Mouse (Mus musculus): ENCODE data around the gene Ptgdr2.

Gene Ptgdr2

DNA sequence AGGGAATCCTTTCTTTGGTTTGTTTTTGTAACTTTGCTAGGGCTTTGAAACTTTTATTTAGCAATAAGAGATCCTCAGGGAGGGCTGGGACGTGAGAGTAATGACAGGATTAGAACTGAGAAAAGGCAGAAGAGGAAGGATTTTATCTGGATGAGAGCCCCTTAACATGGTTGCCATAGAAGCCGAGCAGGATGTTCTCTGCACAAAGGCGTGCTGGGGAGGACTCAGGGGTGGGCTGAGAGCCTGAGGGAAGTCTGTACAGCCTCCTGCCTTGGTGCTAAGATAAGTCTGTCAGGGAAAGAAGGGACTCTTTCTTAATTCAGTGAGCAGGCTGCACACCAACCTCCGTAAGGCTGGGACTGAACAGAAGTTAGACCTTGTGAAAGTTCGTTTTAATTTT, 1.9 kb upstream of the Ptgdr2 start:
- no peak for DNase-seq (ENCODE audit: low spot score)

DNA sequence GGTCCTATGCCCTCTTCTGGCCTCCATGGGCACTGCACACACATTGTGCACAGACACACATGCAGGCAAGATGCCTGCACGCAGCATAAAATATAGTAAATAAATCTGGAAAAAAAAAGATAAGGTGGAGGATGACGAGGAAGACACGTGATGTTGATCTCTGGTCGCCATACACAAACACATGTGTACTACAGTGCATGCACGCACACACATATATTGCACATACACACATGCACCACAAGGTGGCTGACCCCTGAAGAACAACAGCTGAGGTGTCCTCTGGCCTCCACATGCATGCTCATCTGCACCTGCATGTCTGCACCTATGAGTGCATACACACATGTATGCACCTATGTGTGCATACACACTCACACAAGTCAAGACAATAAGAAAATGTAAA, 883 bp upstream of the Ptgdr2 start:
- no peak for DNase-seq (ENCODE audit: low spot score)

DNA sequence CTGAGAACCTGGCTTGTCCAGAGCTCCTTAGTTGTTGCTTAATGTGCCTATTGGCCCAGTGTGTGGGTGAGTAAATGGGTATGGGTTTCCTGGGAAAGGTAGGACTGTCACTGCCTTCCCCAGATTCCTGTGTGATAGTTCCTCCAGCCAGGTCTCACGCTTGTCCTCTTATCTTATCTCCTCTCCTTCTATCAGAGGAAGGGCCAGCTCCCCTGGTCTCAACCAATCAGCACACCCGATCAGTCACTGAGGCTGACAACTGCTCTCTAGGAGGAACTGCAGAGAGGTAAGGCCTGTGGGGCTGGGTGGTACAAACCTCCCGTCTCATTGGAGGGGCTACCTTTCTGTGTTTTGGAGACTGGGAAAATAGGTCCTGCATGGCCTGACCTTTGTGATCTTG, 1.8 kb downstream of the Ptgdr2 start:
- no peak for DNase-seq (ENCODE audit: low spot score)

DNA sequence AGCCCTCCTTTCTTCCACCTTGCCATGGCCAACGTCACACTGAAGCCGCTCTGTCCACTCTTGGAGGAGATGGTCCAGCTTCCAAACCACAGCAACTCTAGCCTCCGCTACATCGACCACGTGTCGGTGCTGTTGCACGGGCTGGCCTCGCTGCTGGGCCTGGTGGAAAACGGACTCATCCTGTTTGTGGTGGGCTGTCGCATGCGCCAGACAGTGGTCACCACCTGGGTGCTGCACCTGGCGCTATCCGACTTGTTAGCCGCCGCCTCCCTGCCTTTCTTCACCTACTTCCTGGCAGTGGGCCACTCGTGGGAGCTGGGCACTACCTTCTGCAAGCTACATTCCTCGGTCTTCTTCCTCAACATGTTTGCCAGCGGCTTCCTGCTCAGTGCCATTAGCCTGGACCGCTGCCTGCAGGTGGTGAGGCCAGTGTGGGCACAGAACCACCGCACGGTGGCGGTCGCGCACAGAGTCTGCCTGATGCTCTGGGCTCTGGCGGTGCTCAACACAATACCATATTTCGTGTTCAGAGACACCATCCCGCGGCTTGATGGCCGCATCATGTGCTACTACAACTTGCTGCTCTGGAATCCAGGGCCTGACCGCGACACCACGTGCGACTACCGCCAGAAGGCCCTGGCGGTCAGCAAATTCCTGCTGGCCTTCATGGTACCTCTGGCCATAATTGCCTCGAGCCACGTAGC, 3.3 kb downstream of the Ptgdr2 start:
- DNase-seq (ENCODE audit: low spot score): peak; percentile 57

DNA sequence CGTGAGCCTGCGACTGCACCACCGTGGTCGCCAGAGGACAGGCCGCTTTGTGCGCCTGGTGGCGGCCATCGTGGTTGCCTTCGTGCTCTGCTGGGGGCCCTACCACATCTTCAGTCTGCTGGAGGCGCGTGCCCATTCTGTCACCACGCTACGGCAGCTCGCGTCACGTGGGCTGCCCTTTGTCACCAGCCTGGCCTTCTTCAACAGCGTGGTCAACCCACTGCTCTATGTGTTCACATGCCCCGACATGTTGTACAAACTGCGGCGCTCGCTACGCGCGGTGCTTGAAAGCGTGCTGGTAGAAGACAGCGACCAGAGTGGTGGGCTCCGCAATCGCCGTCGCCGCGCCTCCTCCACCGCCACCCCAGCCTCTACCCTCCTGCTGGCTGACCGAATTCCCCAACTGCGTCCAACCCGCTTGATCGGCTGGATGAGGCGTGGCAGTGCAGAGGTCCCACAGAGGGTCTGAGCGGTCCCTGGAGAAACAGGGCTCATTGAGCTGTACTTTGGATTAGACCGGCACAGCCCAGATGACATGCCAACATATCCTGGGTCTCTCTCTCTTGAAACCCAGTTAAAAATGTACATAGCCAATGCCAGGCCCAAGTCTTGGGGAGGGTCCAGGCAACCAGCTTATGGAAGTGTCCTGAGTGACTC, 4.0 kb downstream of the Ptgdr2 start:
- DNase-seq (ENCODE audit: low spot score): no peak

DNA sequence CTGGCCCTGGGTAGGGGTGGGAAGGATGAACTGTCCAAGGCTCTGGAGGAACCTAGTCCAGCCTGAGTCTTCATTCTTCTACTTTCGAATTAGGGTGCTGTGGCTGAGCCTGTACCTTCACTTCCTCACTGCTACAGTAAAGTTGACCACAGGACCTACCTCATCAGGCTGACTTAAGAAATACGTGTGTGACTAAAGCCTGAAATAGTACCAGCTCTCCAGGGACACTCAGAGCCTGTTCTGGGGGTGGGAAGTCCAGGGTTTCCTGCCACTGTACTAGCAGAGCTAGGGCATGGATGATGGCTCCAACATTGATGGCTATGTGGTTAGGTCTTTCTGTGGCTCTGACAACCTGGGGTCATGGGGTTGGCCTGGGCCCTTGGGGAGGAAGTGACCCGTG, 7.0 kb downstream of the Ptgdr2 start:
- no peak for DNase-seq (ENCODE audit: low spot score)

DNA sequence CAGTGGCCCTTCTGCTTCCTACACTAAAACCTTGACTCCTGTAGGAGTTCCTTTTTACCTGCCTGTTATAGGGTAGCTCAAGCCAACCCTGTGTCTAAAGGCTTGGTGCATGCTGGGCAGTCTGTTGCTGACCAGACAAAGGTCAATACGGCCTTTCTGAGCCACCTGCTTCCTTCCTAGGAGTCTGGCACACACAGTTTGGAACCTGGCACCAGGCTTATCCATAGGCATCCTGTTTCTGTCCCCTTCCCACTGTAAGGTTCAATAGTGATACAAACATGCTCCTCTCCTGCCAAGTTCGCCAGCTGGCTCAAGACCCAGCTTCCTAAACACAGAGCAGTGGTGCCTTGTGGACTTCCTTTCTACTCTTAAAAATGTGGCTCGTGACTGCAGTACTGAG, 9.5 kb downstream of the Ptgdr2 start:
- no peak for DNase-seq (ENCODE audit: low spot score)

DNA sequence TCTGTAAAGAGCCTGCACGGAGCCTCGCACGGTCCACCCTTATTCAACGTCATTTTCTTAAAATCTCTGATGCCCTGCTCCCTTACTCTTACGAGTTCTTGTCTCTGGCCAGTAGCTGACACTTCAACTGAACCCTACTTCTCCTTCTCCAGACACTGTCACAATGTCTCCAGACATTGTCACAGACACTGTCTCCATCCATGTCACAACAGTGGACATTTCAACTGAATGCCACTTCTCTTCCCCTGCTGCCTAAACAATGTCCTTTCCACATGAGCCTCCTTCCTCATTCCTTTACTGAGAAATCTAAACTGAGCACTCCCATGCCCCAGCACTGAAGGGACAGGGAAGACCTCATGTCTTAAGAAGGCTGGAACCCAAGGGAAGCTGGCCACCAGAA, 10.3 kb downstream of the Ptgdr2 start:
- no peak for DNase-seq (ENCODE audit: low spot score)

DNA sequence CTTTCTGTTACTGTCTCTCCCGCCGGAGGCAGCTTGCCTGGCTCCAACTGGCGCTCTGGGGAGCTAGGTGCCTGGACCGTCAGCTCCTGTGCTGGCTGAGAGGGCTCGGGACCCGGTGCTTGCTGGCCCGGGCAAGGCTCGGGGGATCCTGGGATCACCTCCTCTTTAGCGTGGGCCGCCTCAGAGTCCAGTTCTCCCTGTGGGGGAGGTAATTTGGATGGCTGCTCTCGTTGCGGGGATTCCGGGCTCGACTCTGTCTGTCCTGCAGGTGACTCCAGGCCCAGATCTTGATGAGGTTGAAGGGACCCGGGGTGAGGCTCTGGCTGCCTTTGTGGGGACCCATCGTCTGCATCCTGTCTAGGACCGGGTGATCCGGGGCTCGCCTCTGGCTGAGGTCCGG, 11.5 kb downstream of the Ptgdr2 start:
- no peak for DNase-seq (ENCODE audit: low spot score)

DNA sequence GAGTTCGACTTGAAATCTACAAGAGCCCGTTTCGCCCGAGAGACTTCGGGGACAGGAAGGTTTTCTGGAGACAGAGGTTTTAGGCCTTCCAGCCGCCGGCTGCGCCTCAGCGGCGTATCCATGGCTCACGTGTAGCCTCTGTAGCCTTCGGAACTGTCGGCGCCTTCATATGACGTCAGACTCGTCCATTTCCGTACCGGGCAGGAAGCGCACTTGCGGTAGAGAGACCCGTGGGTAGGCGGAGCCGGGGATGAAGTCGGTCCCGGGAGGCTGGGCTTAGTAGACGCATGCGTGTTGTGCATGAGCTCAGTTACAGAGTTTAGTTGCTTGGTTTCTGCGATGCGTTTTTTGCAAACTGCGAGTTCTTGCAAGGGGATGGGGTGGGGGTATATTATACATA, 12.2 kb downstream of the Ptgdr2 start, which contains the start of gene Ccdc86:
Gene Ccdc86 (minus strand): TSS at position 155 of the 400 bp plus-strand sequence.
- peak; percentile 92 for DNase-seq (ENCODE audit: low spot score)

DNA sequence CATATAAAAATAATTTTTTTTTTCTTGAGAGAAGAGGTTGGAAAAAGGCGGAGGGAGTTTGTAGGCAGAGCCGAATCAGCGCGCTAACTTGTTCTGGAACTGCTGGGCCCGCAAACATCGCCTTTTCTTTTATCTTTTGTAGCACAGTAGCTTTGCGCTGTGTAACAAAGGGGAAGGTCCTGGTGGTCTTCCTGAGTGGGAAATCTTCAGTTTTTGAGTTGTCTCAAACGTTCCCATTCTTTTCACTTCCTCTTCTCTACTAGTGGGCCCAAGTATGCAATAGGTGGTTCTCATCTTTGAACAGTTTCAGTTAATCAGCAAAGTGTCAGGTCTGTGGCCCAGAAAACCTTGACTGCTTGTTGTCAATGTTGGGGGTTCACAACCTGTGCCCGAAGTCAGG, 12.6 kb downstream of the Ptgdr2 start:
- no peak for DNase-seq (ENCODE audit: low spot score)

DNA sequence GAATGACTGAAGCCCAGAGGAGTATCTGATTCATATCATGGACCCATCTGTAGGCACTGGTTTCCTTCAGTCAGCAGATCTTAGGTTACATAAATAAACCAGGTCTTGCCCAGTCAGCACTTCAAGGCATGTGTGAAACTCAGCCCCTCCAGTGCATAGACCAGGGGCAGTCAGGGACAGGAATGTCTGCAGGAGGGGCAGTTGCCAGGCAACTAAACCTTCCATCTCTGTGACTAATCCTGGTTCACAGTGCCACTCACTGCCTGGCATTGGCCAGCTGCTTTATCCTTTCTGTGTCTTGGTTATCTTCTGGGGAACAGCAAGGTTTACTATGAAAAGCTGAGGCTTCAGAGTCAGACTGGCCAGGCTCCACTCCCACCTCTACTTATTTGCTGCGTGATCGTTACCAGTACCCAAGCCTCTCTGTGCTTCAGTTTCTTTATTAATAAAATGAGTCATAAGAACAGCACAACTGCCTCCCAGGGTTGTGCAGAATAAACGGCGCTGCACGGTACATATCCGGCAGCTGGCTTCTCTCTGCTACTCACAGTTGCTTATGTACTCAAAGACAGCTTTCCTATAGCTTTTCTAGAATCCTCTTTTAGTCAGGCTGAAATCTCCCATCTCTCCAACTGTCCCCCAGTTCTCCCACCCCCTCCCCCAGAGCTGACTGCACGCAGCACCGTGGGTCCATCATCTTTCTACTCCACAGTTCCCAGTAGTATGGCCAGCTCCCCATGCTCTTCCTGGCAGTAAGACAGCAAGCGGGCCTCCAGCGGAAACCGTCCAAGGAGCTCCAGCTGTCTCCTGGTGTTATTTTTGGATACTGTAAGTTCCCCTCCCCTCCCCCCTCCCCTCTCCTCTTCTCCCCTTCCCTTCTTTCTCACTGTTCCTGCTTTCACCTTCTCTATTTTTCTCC, 15.3 kb downstream of the Ptgdr2 start:
- no peak for DNase-seq (ENCODE audit: low spot score)

DNA sequence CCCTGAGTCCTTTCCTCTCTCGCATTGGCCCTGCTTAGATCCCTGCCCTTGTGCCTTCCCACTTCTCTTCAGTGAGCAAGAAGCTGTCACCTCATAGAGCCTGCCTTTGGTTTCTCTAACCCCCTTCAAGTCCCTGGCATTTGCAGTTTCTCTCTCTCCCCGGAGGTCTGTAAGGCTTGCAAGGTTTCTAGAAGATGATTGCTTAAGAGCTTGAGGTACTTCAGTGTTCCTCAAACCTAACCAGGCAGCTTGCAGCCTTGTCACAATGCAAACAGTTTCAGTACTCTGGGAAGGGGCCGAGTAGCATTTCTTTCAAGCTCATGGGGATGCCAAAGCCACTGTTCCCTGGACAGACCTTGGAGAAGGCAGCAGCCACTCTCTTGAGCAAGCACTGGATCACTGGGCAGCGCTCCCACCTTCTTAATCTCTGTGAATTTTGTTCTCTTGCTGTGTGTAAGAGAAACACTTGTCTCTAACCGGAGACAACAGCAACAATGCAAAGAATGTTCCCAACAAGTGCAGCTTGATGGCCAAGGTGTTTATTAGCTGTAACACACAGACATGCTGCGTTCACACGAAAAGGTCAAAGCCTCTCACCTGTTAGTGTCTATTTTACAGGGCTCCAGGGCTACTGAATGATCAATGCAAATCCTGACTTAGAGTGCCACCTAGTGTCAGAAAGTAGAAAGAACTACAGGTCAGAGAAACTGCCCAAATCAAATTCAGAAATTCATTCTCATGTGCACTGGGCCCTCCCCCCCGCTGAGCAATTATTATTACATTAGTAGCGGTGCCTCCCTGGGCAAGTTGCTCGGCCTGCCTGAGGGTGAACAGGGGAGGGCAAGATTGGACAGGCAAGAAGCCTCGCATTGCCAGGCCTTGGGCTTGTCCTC, 22.4 kb downstream of the Ptgdr2 start:
- no peak for DNase-seq (ENCODE audit: low spot score)

DNA sequence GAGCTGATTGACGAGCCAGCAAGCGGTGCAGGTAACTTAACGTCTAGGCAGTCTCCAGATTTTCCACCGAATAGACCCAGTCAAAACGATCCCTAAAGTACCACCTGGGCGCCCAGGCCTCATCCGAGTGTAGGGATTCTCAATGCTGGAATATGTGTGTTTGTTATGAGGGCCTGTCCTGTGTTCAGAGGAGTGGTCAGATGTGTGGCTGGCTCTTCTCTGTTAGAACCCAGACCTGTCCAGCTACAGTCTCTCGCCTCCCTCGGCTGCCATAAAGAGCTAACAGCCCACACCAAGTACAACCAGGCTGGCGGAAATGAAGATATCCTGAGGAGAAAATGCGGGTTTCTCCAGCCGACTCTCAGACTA, 23.0 kb downstream of the Ptgdr2 start:
- no peak for DNase-seq (ENCODE audit: low spot score)

DNA sequence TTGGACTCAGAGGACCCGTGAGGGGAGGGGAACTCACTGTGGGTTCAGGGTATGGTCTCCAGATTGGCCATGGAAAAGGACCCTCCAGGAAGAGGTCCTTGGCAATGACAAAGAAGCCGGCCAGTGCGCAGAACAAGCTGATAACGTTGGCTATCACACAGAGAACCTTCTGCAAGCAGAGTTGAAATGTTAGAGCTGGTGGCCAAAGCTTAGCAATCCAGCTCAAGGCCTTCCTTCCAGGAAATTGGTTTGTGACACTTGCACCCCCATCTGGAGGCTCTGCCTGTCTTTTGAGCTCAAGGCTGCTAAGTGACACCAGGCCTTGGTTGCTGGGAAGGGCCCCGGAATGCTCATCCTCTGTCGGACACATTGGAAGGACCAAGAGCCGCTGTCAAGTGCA, 28.8 kb downstream of the Ptgdr2 start:
- DNase-seq (ENCODE audit: low spot score): peak; percentile 57

DNA sequence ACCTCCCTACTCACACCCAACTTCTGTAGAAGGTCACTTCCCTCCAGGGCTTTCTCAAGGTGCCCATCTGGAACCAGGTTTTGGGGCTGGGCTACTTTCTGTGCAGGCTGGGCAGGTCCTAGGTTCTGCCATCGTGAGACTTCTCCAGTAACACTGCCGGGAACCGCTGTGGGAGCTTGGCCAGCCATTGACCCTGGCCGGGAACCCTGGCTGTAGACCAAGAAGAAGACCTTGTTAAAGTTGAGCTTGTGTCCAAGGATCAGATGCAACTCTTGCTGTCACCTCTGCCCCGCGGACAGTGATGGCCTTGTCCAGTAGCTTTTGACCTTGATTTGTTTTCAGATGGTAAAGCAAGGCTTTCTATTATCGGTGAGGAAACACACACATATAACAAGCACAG, 31.6 kb downstream of the Ptgdr2 start:
- peak; percentile 84 for DNase-seq (ENCODE audit: low spot score)

DNA sequence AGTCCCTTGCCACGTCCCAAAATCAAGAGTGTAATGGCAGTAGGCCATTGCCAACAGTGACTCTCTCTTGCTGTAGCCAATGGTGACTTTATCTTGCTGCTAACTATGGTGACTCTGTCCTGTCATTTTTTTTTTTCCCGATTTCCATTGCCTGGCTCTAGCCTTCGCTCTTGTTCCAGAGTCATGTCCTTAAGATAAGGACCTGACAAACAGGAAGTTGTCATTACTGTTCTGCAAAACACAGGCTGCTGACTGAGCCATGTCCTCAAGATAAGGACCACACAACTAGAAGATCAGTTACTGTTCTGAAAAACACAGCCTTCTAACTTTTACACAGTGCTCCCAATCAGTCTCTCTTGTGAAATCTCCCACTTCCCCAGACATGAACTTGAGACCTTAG, 33.5 kb downstream of the Ptgdr2 start:
- no peak for DNase-seq (ENCODE audit: low spot score)

DNA sequence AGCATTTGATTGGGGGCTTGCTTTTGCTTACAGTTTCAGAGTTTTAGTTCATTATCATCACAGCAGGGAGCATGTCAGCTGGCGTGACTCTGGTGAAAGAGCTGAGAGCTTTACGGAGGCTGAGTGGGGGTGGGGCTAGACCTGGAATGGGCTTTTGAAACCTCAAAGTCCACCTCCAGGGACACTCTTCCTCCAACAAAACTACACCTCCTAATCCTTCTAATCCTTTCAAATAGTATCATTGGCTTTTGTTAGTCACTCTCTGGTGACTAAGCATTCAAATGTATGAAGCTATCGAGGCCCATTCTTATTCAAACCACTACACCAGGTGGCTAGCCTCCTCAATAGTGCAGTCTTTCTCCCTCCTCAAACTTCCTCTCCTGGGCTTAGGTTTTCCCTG, 35.7 kb downstream of the Ptgdr2 start:
- no peak for DNase-seq (ENCODE audit: low spot score)

DNA sequence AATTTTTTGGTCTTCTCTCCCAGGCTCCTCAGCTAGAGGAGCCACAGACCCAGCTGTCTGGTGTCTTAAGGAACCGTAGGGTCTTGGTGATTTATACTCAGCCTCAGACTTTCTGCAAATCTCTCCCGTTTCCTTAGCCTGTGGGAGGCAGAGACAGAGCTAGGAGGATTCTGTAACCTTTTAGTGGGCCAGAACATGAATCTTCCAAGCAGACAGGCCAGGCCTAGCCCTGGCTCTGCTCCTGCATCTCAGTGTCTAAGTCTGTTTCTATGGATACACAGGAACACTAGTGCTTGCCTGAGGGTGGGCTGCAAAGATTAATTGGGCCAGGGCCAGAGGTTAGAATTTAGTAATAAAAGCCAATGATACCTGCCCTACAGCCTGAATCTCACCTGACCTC, 36.2 kb downstream of the Ptgdr2 start:
- no peak for DNase-seq (ENCODE audit: low spot score)

DNA sequence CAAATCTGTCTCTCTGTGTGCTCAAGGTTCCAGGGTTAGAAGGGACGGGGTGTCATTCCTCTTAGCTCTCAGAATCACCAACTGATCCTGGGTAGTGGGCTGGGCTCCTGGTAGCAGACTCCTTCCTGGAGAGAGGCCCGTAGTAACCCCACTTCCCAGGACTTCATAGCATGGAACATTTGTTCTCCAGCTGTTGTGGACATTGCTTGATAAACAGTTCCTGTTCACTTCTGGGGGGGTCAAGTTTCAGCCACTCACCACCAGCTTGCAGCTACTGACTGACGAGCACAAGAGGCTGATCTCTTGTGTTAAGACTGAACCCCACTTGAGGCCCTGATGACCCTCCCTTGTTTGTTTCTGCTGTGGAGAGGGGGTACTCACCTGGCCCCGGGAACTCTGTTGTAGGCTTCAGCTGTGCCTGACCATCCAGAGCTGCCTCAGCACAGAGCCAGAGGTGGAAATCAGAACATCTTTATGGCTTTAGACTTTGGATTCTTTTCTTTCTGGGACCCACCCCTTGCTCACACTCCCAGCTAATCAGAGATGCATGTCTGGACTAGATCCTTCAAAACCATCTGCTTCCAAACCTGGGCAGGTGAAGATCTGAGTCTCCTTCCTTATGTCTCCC, 37.4 kb downstream of the Ptgdr2 start, which contains the start of gene Ms4a10:
Gene Ms4a10 (minus strand): TSS at position 433 of the 628 bp plus-strand sequence.
- DNase-seq (ENCODE audit: low spot score): no peak

DNA sequence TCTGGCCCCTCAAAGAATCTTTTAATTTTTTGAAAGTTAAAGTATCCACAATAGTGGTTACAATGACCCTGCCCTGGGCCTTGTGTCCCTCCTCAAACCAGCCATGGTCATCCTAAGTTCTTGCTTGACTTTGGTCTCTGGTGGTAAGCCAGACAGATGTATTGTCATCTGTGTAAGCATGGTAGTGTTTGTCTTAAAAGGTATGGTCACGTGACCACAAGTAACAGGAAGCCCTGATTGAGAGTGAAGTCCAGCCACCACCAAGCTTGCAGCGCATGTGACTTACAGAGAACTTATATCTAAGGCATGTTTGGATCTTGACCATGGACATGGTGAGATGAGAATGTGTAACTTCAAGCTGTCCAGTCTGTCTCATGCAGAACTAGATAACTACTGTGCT, 38.2 kb downstream of the Ptgdr2 start:
- no peak for DNase-seq (ENCODE audit: low spot score)

All from ovary, adult 18-20 months (tissue).